Comparison of ENCODE assay signal across 25 mouse cellular contexts in genomic region chr6:51144762-51145161, GRCm38 (mm10).
DNase-seq lines count a peak whose midpoint lies in the region; ATAC-seq and TF ChIP-seq lines count a peak whose summit lies in the region.
"Had no signal": no experiment of that assay in that cellular context is flagged by ENCODE, and none has a peak within 500 bp of the region (broad histone marks: within the 10 kb centered on the region; RNA-seq: fewer than 3 reads in every experiment).

No protein-coding gene starts in this region.

- peak overlapping the region; percentile 29 for H3K4me3 ChIP-seq in heart, embryonic 13.5 days
- no peak overlapping the region for H3K4me3 ChIP-seq in hindbrain, embryonic 10.5 days
- H3K4me3 ChIP-seq in hindbrain, embryonic 14.5 days (replicated peaks; ENCODE audit: low read length): no peak overlapping the region
- H3K4me3 ChIP-seq in spleen, adult 2 months (ENCODE audit: extremely low read depth, insufficient read depth, insufficient read length): no peak overlapping the region
- H3K4me3 ChIP-seq in forebrain, embryonic 15.5 days: no peak overlapping the region
- H3K4me3 ChIP-seq: erythroblast, embryonic 14.5 days; forebrain, embryonic 12.5 days; intestine, embryonic 15.5 days; midbrain, embryonic 13.5 days; neural tube, embryonic 13.5 days had no signal

- no peaks in the 10 kb centered on the region for H3K9me3 ChIP-seq in heart, embryonic 13.5 days
- no peaks in the 10 kb centered on the region for H3K9me3 ChIP-seq in hindbrain, embryonic 10.5 days
- H3K9me3 ChIP-seq in hindbrain, embryonic 14.5 days (ENCODE audit: control insufficient read depth, low read length): no peaks in the 10 kb centered on the region
- no peaks in the 10 kb centered on the region for H3K9me3 ChIP-seq in forebrain, embryonic 15.5 days
- H3K9me3 ChIP-seq: forebrain, embryonic 12.5 days; intestine, embryonic 15.5 days; midbrain, embryonic 13.5 days; neural tube, embryonic 13.5 days had no signal

- no peaks in the 10 kb centered on the region for H3K27me3 ChIP-seq in heart, embryonic 13.5 days (replicated peaks)
- H3K27me3 ChIP-seq in hindbrain, embryonic 10.5 days (ENCODE audit: insufficient read depth, poor library complexity, severe bottlenecking): no peaks in the 10 kb centered on the region
- H3K27me3 ChIP-seq in hindbrain, embryonic 14.5 days (ENCODE audit: control insufficient read depth, insufficient read depth, low read length): no peaks in the 10 kb centered on the region
- no peaks in the 10 kb centered on the region for H3K27me3 ChIP-seq in spleen, adult 2 months (ENCODE audit: control insufficient read depth, insufficient read depth, low read length)
- no peaks in the 10 kb centered on the region for H3K27me3 ChIP-seq in forebrain, embryonic 15.5 days
- H3K27me3 ChIP-seq: forebrain, embryonic 12.5 days; intestine, embryonic 15.5 days; midbrain, embryonic 13.5 days had no signal

- no peak for ATAC-seq in heart, embryonic 13.5 days (ENCODE audit: extremely low read depth, insufficient number of reproducible peaks, low FRiP score, low TSS enrichment)
- ATAC-seq in hindbrain, embryonic 14.5 days (ENCODE audit: low FRiP score): no peak
- ATAC-seq in forebrain, embryonic 15.5 days (replicated peaks): no peak
- ATAC-seq: hindbrain, postnatal 0 days; intestine, embryonic 15.5 days; midbrain, embryonic 13.5 days had no signal

- H3K27ac ChIP-seq in heart, embryonic 13.5 days (replicated peaks): no peak overlapping the region
- H3K27ac ChIP-seq in hindbrain, embryonic 10.5 days: peak overlapping the region; percentile 10; the same call in 1 of the 2 replicates
- H3K27ac ChIP-seq in hindbrain, embryonic 14.5 days: no peak overlapping the region
- peak overlapping the region; percentile 2; the same call in 1 of the 2 replicates for H3K27ac ChIP-seq in spleen, adult 2 months (ENCODE audit: insufficient read depth, low read length)
- no peak overlapping the region for H3K27ac ChIP-seq in forebrain, embryonic 15.5 days (replicated peaks)
- H3K27ac ChIP-seq: forebrain, embryonic 12.5 days; hindbrain, postnatal 0 days; intestine, embryonic 15.5 days; liver, embryonic 14.5 days; macrophage; midbrain, embryonic 13.5 days; neural tube, embryonic 13.5 days had no signal

- peak overlapping the region; percentile 61 for H3K4me2 ChIP-seq in heart, embryonic 13.5 days
- no peak overlapping the region for H3K4me2 ChIP-seq in hindbrain, embryonic 14.5 days (replicated peaks)
- H3K4me2 ChIP-seq in forebrain, embryonic 15.5 days (replicated peaks): no peak overlapping the region
- H3K4me2 ChIP-seq: forebrain, embryonic 12.5 days; intestine, embryonic 15.5 days; midbrain, embryonic 13.5 days; neural tube, embryonic 13.5 days had no signal

- no peak for TF ChIP-seq POLR2A in spleen, adult 2 months (IDR thresholded peaks at IDR 0.05; ENCODE audit: low read depth, low read length)

- no peak for TF ChIP-seq CTCF in spleen, adult 2 months (IDR thresholded peaks at IDR 0.05; ENCODE audit: extremely low read depth, insufficient read depth, insufficient read length, insufficient replicate concordance)

- peaks cover 9% of the 10 kb centered on the region for H3K4me1 ChIP-seq in heart, embryonic 13.5 days
- peaks cover 10% of the 10 kb centered on the region for H3K4me1 ChIP-seq in hindbrain, embryonic 10.5 days (replicated peaks)
- H3K4me1 ChIP-seq in hindbrain, embryonic 14.5 days (replicated peaks; ENCODE audit: control insufficient read depth, insufficient read depth, low read length): no peaks in the 10 kb centered on the region
- H3K4me1 ChIP-seq in spleen, adult 2 months (ENCODE audit: control insufficient read depth, insufficient read depth, insufficient read length): peaks cover 3% of the 10 kb centered on the region; the same call in 1 of the 2 replicates
- H3K4me1 ChIP-seq in forebrain, embryonic 15.5 days: no peaks in the 10 kb centered on the region
- H3K4me1 ChIP-seq: forebrain, embryonic 12.5 days; intestine, embryonic 15.5 days; midbrain, embryonic 13.5 days; neural tube, embryonic 13.5 days had no signal

- DNase-seq in heart, adult 9 months (ENCODE audit: low spot score in 2 of 2): no peak
- no peak for DNase-seq in hindbrain, embryonic 10.5 days (ENCODE audit: low spot score)
- no peak for DNase-seq in hindbrain, embryonic 14.5 days (ENCODE audit: low spot score)
- DNase-seq in spleen, adult 2 months (ENCODE audit: low read depth in 1 of 2, low spot score in 2 of 2): peak in 1 of 2 experiments; percentile 62
- no peak for DNase-seq in spleen, postnatal 14 days (ENCODE audit: low spot score in 2 of 2)
- DNase-seq: adrenal gland, postnatal 25 days; cerebellum, adult 11-12 months; cerebellum, postnatal 14 days; gastrocnemius, postnatal 10 days; kidney, adult 8-10 months; layer of hippocampus, adult 9-11 months; liver; lung, adult 2 months; lung, postnatal 10 days; thymus, postnatal 14 days had no signal

- H3K36me3 ChIP-seq in heart, embryonic 13.5 days: no peaks in the 10 kb centered on the region
- H3K36me3 ChIP-seq in hindbrain, embryonic 10.5 days: no peaks in the 10 kb centered on the region
- H3K36me3 ChIP-seq in hindbrain, embryonic 14.5 days (replicated peaks; ENCODE audit: control insufficient read depth, insufficient read depth): no peaks in the 10 kb centered on the region
- no peaks in the 10 kb centered on the region for H3K36me3 ChIP-seq in spleen, adult 2 months (ENCODE audit: control insufficient read depth, insufficient read depth, low read length)
- H3K36me3 ChIP-seq in forebrain, embryonic 15.5 days: no peaks in the 10 kb centered on the region
- H3K36me3 ChIP-seq: forebrain, embryonic 12.5 days; intestine, embryonic 15.5 days; midbrain, embryonic 13.5 days; neural tube, embryonic 13.5 days had no signal

- H3K9ac ChIP-seq in heart, embryonic 13.5 days: peak overlapping the region; percentile 24; the same call in 1 of the 2 replicates
- H3K9ac ChIP-seq in hindbrain, embryonic 14.5 days: no peak overlapping the region
- H3K9ac ChIP-seq in forebrain, embryonic 15.5 days (replicated peaks): no peak overlapping the region
- H3K9ac ChIP-seq: forebrain, embryonic 12.5 days; intestine, embryonic 15.5 days; liver, embryonic 14.5 days; midbrain, embryonic 13.5 days; neural tube, embryonic 13.5 days had no signal

- 21% methylated on average over 11 of the region's 11 CpGs for WGBS in heart, embryonic 13.5 days
- WGBS in hindbrain, embryonic 10.5 days: 61% methylated on average over 11 of the region's 11 CpGs
- 69% methylated on average over 11 of the region's 11 CpGs for WGBS in hindbrain, embryonic 14.5 days
- 50% methylated on average over 11 of the region's 11 CpGs for WGBS in spleen, adult 2 months
- WGBS in forebrain, embryonic 15.5 days: 83% methylated on average over 11 of the region's 11 CpGs

Comparison
In these comparisons a context has a peak if more than half of its experiments do, and no peak if none do; other contexts are left out.
1. H3K27ac ChIP-seq: peak in hindbrain, embryonic 10.5 days (single experiment) and spleen, adult 2 months (single experiment); none in heart, embryonic 13.5 days (single experiment), hindbrain, embryonic 14.5 days (single experiment) and forebrain, embryonic 15.5 days (single experiment).